Mouse (Mus musculus): ENCODE measurements at regions not wholly inside any gene's neighbourhood (a gene's known extent, or its start where the extent isn't known, plus 50 kb on each side); places are given as distances from the start of the nearest gene placed in this dataset.
"Not testable (repeated sequence)": the region's sequence is repeated elsewhere in the genome, so short reads cannot be mapped to it uniquely, and the experiment has no call there.

DNA sequence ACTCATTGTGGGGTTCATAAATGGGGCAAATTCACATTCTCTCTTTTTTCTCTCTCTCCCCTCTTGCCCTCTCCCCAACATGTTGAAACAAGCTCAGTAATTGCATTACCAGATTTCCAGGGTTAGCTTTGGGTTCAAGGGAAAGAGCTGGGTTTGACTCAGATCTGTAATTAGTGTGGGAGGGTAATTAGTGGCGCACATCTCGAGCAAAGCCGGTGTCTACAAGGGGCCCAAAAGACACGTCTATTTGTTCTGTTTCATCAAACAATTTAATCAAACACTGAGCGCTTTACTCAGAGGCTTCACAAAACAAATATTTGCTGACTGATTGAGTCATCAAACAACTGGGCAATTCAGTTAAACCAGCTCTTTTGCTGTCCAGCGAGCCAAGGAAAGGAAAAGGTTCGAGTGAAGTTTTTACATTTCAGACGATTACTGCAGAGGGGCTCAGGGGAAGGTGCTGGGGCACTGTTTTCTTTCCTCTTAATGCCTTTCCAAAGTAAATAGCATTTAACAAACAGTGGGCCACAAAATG is 193.6 kb upstream of the Six2 start:
- no peak for DNase-seq

GRCm38 (mm10) chr17:85881046-85881445 is 193.0 kb upstream of the Six2 start:
- no peak for DNase-seq

DNA sequence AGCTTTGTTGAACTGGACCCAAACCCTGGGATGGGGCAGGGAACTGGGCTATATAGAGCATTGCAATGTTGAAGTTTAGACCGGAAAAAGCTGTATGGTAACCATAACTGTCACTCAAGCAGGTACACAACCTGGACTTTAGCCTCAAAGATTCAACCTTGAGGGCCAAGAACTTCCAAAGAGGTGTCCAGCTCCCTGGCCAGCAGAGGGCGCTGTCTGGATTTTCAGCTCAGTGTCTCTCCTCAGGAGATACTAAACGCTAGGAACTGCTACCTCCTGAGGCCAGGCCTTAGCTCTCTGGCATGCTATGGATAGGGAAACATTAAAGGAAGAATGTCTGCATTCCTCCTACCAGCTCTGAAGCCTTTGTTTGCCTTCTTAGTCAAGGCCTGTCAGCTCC is 189.4 kb upstream of the Six2 start:
- DNase-seq = peak; percentile 57

DNA sequence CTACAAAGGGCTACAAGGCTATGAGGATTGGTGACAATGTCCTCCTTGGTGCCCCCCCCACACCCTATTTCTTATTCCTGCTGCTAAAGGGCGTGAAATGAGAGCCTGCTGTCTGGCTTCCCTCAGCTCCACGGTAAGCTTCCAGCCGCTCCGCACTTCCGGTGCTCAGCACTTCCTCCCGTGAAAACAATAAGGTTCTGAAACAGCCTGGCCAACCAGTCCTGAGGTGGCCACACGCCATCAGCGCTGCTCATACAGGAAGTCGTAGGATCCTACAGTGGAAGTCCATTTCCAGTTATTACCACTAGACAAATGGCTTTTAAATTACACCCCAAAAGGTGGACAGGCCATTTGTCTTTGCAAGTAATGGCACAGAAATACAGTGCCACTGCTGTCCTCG is 188.8 kb upstream of the Six2 start:
- DNase-seq = peak; percentile 62

DNA sequence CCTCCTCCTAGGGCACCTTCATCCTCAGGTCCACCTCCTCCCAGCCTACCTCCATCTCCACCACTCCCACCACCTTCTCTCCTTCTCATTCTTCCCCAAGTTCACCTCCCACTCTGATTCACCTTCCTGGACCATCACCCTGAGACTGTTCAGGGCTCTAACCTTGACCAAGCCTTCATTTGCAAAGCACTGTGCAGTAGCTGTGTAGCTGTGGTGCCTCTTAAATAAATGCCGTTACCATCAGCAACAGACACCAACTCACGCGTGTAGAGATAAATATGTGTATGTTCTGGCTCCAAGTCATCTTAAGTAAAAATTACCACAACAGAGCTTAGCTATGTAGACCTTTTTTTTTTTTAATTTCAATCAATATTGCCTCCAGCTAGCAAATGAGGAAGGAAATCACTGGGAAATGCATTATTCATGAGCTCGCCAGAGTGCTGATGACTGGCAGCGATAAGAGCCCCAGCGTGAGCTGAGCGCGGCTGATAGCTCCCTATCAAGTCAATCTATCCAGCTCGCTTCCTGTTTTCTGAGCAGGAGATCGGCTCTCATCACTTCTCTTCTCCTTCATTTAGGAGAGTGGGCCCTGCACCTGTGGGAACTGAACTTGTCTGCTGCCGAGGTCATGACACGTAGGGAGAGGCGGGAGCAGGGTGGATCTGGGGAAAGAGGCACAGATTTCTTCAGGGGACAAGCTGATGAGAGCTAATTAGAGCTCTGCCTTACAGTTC is 185.9 kb upstream of the Six2 start:
- peak; percentile 22 for DNase-seq

DNA sequence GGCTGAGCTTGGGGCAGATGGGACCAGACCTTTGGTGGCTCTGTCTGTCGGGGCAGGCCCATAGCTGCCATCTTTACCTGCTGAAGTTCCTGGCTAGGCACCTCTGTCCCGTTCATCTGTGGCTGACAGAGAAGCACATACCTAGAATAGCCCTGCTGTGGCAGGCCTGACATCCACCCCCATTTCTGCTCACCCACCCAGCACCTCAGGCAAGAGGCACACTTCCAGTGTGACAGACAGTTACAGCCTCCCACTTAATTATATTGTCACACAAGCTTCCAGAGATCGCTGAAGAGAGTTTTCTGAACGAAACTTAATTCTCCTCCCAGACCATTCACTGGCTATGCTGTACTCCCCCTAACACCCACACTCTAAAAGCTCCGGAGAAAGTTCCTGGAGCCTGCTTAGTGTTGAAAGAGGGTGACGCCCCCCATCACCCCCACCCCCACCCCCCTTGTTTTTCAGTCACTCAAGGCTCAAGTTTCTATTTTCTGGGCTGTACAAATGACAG is 184.9 kb upstream of the Six2 start:
- DNase-seq = no peak

DNA sequence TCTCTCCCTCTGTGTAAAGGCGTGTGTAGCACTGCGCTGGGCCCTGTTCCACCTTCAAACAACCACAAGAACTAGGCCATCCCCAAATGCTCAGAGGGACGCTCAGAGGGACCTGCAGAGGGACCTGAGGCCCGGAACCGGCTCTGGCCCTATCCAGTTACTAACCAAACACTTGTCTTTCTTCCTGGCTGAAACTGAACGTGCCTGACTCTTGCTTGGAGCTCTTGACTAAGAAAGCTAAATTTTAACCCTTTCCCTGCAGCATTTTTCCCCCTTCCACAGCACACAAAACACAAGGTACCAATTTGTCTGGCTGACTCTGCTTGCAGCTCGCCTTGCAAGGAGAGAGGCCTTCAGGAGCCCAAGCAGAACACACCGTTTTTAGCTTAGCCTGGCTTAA is 182.3 kb upstream of the Six2 start:
- DNase-seq = no peak

DNA sequence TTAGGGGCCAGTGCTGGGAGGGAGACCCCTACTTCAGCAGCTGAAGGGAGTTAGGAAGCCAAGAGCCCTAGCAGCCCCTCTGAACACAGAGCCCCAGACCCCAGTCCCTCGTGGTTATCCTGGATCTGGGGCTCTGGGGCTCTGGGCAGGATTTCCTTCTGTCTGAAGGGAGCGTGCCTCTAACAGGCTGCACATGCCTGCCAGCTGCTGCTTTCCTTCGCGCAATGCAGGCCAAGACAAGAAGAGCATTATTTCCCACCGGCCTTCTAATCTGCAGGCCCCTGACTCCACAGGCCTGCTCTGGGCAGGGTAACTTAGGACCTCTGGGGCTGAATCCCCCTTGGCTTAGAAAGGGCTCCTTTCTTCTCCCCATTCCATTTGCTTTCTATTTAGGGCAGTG is 181.1 kb upstream of the Six2 start:
- no peak for DNase-seq

- peak; percentile 50 for DNase-seq
These were observed 180.0 kb upstream of the Six2 start for GRCm38 (mm10) chr17:85867945-85868616.

DNA sequence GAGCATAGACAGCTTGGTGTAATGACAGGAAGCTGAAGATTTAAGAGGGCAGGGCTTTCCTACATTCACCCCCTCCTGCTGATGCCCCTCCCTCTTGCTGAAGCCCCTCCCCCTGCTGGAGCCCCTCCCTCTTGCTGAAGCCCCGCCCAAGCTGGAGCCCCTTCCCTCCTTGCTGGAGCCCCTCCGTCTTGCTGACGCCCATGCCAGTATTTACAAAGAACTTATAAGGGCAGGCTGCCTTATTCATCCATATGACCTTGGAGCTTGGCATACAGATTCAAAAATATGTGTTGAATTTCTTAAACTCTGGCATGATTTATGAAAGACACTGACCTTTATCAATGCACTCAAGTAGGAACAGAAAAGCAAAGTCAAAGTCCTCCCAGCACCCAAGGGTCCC is 178.5 kb upstream of the Six2 start:
- no peak for DNase-seq

- DNase-seq = no peak
These were observed 177.9 kb upstream of the Six2 start for GRCm38 (mm10) chr17:85865940-85866339.

GRCm38 (mm10) chr17:85861328-85861727 is 173.3 kb upstream of the Six2 start:
- DNase-seq = no peak

- DNase-seq = no peak
These were observed 172.7 kb upstream of the Six2 start for GRCm38 (mm10) chr17:85860797-85861196.

GRCm38 (mm10) chr17:85859926-85860707 is 172.0 kb upstream of the Six2 start:
- DNase-seq = no peak

- no peak for DNase-seq
These were observed 170.4 kb upstream of the Six2 start for GRCm38 (mm10) chr17:85858516-85858915.

DNA sequence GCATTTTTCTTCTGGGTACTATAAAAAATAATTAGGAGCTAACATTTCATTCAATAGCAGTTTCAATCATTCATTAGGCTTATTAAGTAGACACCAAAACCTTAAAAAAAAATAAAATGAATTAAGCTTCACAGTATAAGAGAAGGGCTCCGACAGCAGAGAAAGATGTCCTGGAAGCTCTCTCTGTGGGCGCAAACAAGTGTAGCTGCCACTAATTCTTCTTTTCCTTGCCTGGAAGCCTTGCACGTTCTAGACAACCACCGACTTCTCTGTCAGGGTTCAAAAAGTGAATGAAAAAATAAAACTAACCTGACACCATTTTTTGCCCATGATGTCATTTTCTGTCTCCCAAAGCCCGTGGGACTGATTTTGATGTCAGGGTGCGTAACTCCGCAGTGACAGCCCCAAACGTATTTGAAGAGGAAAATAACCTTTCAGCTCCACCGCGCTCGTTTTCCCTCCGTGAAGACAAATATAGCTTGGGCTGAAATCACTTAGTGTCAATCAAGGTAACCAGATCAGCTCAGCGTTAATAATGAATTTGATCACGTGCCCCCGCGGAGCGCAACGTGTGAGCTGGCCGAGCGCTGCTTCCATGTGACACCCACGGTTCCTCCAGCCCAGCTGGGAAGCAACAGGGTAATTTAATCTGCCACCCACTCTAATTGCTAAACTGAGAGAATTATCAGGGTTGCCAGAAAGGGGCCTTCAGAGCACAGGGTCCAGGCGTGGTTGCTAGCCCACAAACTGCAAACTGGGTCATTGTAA is 169.8 kb upstream of the Six2 start:
- DNase-seq = no peak

- DNase-seq = not testable (repeated sequence)
These were observed 168.8 kb upstream of the Six2 start for GRCm38 (mm10) chr17:85856894-85857293.

- DNase-seq = no peak
These were observed 165.1 kb upstream of the Six2 start for GRCm38 (mm10) chr17:85853156-85853555.

GRCm38 (mm10) chr17:85848526-85848925 is 160.5 kb upstream of the Six2 start:
- no peak for DNase-seq

DNA sequence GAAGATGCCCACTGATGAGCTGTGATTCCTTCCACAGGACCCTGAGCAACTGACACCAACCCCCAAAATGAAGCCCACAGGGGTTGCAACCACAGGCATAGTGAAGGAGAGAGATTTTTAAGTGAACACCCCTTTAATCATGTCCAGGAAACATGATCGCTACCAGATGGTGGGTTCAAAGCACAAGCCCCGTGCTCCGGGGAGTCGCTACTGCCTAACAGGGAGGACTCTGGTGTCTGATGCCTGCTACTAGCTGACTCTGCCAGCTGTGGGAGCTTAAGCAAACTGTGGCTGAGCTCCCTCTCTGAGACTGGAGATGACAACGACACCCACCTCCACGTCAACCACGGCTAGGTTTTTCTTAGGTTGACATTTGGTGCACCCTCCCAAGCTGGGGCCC is 159.7 kb upstream of the Six2 start:
- DNase-seq = no peak

GRCm38 (mm10) chr17:85845059-85845458 is 157.0 kb upstream of the Six2 start:
- DNase-seq = no peak

- DNase-seq = no peak
These were observed 156.4 kb upstream of the Six2 start for GRCm38 (mm10) chr17:85844486-85844885.

DNA sequence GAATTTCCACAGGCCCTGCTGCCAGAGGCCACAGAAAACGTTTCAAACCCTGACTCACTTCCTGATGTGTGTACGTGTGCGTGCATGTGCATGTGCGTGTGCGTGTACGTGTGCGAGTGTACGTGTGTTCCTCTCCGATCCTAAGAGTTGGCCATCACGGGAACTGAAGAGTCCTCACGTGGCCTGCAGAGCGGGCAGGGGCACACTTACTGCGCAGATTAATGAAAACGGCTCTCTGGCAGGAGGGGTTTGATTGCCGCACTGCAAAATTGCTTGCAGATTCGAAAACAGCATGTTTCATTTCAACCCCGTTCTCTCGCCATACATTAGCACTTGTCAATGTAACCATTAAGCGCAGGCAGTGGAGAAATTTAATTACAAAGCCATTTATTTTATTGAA is 135.0 kb upstream of the Six2 start:
- DNase-seq = no peak
